Mouse (Mus musculus): ENCODE measurements around the gene Chrna9.

Gene Chrna9

DNA sequence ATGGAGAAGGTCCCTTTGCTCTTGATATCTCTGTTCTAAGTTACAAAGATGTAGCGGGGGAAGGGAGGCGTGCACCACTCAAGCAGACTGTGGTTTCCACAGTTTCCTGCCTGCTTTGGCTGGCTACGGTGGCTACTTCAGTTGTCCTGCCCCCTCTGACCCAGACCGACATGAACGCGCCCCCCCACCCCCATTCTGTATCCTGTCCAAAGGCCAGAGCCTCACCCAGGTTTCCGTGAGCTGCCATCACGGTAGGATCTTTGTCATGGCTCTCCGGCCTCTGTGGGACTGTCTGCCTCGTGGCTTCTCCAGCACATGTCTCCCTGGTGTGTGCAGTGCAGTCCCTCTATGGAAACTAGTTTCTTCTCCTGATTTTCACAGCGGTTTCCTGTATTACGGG, 15.4 kb upstream of the Chrna9 start:
- DNase-seq (ENCODE audit: low spot score) = no peak

DNA sequence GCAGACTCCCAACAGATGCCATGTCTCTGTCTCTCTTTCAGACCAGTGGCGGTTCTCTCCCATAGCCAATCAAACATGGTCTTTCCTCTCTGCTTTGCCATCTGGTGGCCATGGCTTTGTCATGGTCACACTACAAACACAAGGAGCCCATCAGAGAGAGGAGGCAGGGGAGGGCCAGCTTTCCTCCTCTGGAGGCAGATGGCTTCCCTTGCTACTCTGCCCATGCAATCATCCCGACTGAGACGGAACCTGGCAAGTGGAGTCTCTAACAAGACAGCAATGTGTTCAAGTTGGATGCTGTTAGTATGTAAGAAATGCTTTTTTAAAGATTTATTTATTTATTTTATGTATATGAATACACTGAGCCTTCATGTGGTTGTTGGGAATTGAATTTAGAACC, 14.8 kb upstream of the Chrna9 start:
- no peak for DNase-seq (ENCODE audit: low spot score)

DNA sequence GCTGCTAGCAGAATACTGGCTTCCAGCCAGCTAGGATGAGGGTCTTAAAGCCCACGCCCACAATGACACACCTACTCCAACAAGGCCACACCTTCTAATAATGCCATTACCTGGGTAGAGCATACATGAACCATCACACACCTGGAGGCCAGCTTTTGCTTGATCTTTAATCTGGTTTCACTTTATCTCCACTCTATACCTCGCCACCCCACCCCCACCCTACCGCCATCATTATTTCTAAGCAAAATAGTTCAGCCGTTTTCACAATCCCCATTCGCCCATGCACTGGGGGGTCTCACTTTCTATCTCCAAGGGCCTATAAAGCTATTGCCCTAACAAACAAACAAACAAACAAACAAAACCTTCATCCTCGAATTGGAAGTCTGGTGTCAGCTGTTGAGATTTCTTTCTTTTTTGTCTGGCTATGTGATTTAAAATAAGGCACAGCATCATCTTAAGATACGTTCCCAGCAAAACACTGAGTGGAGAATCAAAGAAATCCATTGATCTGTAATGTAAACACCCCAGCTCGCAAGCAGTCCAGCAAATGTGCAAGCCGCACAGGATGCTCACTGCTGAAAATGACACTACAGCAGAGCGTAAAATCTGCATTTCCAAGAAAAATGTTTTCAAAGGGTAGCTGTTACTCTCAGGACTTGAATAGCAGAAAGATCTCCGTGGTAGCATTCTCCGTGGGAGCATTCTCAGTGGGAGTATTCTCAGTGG, 13.9 kb upstream of the Chrna9 start:
- DNase-seq (ENCODE audit: low spot score) = no peak

DNA sequence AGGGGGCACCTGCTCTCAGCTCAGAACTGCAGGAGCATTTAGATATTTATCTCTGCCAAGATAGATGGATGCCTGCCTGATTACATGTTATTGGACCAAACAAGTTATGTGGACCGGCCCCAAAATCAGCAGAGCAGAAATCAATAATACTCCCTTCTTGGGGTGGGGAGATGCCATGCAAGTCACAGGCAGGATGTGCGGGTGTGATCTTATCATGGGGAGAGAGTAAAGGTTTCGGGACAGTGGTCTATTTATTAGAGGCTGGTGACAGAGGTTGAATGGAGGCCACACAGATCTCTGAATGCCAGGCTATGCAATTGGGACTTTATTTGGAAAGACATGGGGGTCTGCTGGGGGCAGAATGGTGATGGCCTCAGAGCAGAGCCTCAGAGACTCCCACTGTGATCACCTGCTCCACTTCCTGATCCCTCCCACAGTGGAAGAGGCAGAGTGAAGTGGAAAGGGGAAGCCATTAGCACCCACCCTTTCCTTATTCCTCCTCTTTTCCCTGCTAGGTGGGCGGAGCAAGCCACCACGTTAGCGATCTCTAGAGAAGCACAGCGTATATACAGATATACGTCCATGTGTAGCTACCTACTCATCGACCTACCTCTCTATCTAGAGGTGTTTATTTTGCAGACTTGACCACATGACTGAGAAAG, 13.1 kb upstream of the Chrna9 start:
- no peak for DNase-seq (ENCODE audit: low spot score)

DNA sequence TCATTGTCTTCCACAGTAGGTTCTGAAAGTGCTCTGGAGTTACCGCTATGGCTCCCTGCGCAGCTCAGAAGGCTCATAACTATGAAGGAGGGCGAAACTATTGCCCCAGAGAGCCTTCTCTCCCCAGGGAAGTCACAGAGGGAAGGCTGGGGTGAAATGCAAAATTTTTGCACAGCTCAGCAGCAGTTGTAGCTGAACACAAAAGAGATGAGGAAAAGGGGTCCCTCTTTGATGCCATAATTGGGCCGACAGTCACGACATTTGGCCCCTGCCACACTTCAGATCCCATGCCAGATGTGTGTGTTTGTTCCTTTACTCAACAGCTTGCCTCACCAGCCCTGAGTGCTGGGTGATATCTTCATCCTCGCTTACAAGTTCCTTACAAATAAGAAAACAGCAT, 8.1 kb upstream of the Chrna9 start:
- DNase-seq (ENCODE audit: low spot score) = no peak

DNA sequence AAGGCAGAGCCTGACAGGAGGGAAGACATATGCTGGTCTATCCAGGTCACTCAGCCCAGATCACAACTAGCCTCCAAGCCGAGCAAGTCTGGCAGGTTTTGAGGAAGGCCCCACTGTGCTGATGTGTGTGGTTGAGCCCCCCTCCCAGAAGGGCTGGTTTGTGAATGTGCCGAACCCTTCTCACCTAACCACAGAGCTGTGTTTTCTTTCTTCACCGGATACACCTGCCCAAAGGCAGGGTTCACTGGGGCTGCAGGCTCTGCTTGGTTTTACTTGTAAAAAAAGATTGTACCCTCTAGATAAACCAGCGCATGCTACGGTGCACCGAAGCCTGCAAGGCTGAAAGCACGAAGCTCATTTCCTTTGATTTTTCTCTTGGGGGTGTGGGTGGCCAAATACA, 5.6 kb upstream of the Chrna9 start:
- no peak for DNase-seq (ENCODE audit: low spot score)

DNA sequence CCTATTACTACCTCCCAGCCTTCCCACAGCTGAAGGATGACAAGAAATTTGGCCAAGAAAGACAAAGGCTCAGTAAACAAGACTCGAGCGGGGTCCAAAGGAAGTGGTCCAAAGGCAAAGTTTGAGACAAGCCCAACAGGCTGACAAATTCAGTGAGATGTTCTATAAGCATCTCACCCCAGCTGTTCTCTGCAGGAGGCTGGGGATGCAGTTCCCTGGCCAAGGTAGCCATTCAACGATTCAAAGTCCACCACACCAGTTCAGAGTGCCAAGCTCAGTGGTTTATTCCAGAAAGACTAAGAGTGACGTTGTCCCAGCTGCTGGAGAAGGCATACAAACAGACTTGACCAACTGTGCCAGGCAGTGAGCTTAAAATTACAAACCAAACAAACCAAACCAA, 4.5 kb upstream of the Chrna9 start:
- no peak for DNase-seq (ENCODE audit: low spot score)

DNA sequence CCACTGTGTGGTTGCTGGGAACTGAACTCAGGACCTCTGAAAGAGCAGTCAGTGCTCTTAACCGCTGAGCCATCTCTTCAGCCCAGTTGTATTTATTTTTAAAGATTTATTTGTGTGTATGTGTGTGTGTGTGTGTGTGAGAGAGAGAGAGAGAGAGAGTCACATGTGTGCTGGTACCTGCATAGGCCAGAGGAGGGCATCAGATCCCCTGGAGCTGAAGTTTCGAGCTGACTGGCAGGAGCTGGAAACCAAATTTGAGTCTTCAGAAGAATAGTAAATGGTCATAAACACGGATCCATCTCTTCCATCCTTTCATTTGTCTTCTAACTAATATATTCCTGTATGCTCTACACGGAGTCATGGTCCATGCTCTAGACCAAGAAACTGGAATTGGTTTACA, 1.5 kb upstream of the Chrna9 start:
- DNase-seq (ENCODE audit: low spot score) = no peak

DNA sequence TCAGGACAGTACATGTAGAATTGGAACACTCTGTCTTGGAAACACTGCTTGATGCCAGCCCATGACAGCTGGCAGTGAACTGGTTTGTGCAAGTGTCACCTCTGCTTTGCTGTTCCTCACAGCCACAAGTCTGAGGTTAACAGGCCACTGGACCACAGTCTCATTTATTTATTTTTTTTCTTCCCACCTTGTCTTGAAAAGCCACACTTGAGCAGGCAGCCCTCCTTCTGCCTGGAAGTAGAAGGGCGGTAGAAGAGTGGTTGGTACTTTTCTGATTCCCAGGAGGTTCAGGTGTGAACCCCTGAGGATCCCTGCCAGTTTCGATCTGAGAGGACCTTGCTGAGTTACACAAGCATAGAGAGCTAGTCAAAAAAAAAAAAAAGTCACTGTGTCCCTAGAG, 957 bp upstream of the Chrna9 start:
- DNase-seq (ENCODE audit: low spot score) = no peak

DNA sequence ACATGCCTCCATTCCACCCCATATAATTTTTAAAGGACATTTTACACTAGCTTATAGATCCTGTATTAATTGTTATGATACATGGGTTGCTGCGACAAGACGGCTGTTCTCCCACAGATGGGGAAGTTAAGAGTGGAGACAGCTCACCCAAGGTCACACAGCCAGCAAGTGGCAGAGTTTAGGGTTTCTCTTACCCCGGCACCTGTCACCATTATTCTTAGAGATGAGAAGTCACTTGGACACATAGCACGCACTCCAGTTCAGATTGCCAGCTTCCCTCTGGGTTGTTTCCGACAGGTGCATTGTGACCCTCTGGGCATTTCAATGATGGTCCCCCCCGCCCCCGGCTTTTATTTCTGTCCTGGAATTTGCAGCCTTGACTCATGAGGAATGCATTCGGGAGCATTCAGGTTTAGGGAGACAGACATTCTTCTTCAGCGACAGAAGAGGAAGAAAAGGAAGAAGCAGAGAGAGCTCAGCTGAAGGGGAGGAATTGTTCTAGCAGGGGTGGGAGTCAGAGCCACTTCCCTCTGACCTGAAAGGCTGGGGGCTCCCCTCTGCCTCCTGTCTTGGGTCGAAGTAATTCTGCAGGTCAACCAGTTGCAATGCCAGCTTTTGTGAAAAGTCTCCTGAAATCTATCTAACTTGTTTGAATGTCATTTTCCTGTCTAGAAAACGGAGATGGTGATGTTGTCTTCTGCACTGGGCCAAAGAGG, 2.4 kb downstream of the Chrna9 start:
- no peak for DNase-seq (ENCODE audit: low spot score)

DNA sequence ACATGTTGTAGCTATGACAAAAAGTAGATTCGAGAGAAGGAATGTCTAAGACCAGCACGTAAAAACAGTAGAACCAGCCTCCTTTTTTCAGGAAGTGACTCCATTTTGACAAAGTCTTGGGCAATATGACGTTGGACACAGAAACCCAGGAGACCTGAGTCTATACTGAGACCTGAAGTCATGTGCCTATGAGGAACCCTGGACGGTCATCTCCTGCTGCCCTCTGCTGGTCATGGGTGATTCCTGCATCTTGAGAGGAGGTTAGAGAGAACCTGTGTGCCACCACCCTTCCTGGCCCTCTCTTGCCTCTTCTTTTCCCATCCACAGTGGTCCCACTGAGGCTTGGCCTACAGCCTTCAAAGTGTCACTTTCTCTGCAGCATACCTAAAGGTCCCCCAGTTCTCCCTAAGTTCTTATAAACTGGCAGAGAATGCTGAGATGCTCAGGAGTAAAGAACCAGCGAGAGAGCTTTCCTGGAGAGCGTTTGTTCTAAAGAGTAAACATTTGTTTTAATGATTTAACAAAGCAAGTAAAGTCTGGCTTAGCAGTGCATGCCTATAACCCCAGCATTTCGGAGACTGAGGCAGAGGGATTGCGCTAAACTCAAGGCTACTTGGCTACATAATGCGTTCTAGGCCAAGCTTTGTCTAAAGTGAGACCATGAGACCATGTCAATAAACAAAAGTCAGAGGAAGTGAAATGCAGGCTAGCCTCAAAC, 3.4 kb downstream of the Chrna9 start:
- peak; percentile 92 for DNase-seq (ENCODE audit: low spot score)

DNA sequence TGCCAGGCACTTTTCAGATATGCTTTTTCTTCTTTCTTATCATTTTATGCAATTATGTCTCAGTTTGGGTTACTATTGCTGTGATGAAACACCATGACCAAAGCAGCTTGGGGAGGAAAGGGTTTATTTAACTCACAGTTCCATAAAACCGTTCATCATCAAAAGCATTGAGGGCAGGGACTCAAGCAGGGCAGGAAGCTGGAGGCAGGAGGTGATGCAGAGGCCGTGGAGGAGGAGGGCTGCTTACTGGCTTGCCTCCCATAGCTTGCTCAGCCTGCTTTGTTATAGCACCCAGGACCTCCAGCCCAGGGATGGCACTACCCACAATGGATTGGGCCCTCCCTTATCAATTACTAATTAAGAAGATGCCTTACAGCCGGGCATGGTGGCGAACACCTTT, 6.4 kb downstream of the Chrna9 start:
- DNase-seq (ENCODE audit: low spot score) = no peak

DNA sequence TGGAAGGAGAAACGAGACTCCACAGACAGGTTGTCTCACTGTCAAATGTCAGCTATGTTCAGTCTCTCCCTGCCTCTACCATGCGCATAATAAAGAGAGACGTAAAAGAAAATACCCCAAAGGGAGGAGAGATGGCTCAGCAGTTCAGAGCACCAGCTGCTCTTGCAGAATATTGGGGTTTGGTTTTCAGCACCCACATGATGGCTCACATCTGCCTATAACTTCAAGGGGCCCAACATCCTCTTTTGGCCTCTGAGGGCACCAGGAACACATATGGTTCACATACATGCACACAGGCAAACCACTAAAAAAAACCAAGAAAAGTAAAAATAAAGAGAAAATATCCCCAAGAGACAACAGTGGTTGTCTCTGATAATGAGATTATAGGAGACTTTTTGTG, 15.1 kb downstream of the Chrna9 start:
- no peak for DNase-seq (ENCODE audit: low spot score)

DNA sequence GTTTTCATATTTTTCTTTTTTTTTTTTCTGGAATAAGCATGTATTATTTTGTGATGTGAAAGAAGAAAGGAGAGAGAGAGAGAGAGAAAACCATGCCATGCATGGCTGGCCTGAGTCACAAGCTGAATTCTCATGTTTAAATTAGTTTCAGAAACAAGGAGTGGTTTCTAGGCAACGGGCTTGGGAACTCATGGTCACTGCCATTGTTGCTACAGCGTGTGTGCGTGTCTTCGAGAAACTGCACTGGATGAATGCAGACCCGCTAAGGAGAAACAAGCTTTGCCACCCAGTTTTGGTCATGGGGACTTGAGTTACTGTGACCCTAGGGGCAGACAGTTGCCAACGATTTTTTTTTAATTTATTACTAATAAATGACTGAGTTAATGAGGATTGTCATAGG, 15.5 kb downstream of the Chrna9 start:
- DNase-seq (ENCODE audit: low spot score) = peak; percentile 92

DNA sequence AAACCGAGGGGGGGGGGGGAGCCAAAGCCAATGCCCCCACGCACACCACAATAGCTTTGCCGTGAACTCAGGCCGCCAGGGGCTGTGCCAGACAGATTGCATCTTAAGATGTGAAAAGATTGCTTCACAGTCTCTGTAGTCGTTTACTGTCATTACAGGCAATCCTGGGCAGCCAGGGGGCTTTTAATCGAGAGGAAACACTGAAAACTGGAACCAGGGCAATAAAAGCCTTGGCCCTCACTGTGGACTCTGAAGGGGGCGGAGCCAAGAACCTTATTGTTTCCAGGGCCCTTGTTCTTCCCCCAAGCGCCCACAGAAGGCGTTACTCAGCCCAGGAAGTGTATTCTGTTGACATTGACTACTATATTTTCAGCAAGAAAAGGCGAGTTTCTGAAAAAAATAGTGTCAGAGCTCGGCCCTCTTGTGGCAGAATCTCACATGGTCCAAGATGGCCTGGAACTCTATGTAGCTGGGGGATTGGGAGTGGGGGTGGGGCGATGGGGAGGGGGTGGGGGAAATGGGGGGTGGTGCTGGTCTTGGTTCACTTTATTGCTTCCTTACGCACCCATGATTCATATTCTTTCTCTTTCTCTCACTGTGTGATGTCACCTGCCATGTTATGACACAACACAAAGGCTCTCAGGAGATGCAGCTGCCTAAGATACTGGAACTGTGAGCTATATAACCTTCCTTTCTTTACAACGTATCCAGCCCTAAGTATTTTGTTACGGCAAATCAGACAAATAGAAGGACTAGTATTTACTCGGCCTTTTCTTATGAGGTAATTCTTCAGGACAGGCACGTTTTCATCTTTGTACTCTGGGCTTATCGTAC, 16.2 kb downstream of the Chrna9 start:
- peak; percentile 84 for DNase-seq (ENCODE audit: low spot score)

DNA sequence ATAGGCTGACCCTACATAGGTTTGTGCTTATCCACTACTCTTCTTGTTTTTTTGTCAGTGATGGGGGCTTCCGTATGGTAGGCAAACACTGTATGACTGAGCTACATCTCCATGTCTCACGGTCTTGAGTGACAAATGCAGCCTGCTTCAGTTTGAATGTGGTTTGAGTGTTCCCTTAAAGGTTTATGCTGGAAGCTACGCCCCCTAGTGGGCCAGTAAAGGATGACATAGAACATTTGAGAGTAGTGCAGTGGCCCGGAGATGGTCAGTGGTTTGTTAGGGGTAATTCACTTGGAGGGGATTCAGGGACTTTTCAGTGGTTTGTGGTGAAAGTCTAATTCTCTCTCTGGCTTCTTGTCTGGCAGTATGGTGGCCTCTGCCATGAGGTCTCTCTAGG, 16.8 kb downstream of the Chrna9 start:
- peak; percentile 43 for DNase-seq (ENCODE audit: low spot score)

DNA sequence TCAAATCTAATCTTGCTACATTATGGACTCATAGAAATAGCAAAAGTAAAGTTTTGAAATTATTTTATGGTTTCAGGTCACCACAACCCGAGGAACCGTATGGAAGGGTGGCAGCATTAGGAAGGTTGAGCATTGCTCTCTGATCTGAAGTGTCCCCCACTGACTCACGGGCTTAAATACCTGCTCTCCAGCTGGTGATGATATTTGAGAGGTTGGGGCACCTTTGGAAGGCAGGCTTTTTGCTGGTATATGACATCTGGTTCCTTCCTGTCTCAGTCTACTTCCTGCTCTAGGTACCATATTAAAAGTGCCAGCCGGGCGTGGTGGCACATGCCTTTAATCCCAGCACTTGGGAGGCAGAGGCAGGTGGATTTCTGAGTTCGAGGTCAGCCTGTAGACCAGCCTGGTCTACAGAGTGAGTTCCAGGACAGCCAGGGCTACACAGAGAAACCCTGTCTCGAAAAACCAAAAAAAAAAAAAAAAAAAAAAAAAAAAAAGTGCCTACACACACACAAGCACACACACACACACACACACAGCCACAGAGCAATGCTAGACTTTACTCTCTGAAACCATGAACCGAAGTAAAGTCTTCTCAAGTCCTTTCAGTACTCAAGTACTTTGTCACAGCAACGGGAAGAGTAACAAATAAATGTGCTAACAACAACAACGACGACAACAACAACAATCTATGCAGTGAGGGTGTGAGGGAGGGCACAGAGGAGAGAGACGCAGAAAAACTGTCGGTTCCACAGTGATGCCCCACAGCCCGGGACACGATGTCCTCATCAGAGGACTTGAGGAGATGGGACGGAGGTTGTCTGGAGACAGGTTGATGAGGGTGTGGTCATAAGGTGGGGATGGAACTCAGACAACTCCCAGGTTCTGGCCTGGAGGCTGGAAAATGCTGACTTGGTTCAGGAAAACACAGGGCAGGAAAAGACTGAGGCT, 19.7 kb downstream of the Chrna9 start:
- no peak for DNase-seq (ENCODE audit: low spot score)

DNA sequence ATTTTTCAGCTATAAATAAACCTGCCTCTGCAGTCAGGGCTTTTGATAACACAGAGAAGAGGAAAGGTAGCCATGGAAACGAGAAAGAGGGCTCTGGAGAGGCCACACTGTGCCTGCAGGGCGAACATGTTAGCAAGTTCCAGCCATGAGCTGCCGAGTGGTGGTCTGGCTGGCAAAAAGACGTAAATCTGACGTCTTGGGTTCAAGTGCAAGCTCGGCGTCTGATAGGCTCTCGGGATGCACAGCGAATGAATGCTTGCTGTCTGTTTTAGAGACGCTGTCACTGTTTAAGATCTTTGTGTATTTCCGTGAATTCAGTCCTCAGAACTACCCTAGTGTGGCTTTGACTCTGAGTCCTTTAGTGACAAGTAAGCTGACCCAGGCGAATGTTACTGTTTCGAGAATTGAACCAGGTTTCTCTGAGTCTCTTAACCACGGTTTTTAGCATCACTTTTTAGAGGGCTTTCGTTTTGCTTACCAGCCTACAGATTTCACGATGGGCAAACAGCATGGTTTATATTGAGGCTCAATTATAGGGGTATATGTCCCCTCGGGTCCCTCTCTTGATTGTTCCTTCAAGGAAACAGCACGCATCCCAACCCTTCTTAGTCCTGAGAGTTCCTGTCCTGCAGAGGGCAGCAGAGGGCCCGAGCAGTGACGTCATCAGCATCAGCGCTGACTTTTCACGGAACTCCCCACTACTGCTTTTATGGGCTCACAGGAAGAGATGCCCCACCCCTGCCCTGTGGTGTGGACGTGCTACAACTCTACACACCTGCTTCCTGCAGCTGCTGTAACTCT, 20.8 kb downstream of the Chrna9 start:
- peak; percentile 85 for DNase-seq (ENCODE audit: low spot score)

DNA sequence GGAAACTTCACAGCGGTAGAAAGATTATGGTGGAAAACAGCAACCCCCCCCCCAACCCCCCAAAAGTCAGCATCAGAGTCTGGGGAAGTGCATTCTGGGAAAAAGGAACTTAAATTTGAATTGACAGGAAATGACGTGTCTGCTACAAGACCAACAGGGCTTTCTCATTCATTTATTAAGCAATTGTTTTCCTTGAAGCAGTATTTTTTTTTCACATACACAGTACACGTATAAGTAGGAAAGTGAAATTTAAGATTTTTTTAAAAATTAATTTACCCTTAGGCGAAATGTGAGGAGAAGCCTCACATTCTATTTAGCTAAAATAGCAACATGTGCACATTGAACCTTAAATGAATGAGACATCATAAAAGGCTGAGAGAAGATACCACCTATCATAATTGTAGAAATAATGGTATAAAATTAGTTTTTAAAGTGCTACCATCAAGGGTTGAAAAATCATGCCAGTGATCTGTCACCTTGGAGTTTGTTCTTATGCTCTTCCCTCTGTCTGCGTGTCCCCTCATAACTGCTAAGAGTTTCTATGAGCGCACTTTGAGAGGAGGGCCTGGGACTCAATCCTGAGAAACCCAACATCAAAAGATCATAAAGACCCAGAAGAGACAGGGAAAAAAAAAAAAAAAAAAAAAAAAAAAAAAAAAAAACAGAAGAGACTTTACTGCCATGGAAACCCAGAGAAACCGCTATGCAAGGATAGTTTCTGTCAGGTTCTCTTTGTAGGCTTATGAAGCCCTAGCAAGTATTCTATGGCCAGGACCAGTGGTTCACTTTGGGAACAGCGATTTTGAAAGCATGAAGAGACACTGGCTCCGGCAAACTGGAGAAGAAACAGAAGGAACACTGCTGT, 21.7 kb downstream of the Chrna9 start:
- DNase-seq (ENCODE audit: low spot score) = no peak
